Mouse (Mus musculus) myocyte (in vitro differentiated cells): ENCODE measurements around the gene Rap1b. TPM values are rescaled to one million over a fixed set of nuclear protein-coding genes. Genes with fewer than 3 reads are reported as not detected.

Source experiments
- H3K27me3 ChIP-seq: one replicate; pipeline ENCODE4 v1.6.1; 2011; ENCODE audit not compliant: control insufficient read depth, insufficient read depth, insufficient read length
- H3K36me3 ChIP-seq: one replicate; pipeline ENCODE4 v1.6.1; 2011; ENCODE audit not compliant: control insufficient read depth, insufficient read depth
- H3K4me2 ChIP-seq: one replicate; pipeline ENCODE4 v1.6.1; 2011; ENCODE audit warnings: low read depth, control low read depth
- H3K4me3 ChIP-seq: one replicate; pipeline ENCODE4 v1.5.1; 2011; ENCODE audit warnings: mild to moderate bottlenecking, control low read depth, moderate library complexity
- H3K79me2 ChIP-seq: one replicate; pipeline ENCODE4 v1.6.1; 2011; ENCODE audit not compliant: control insufficient read depth, insufficient read depth
- H3ac ChIP-seq: one replicate; pipeline ENCODE4 v1.6.1; 2011; ENCODE audit not compliant: control insufficient read depth, insufficient read length
- CEBPB ChIP-seq: IDR thresholded peaks from 2 replicates; pipeline ENCODE4 v1.6.1; 2011; ENCODE audit warnings: mild to moderate bottlenecking, moderate library complexity; ENCODE audit not compliant: poor library complexity, insufficient read depth, severe bottlenecking
- E2F4 ChIP-seq: IDR thresholded peaks from one replicate; pipeline ENCODE4 v1.6.1; 2011; ENCODE audit warnings: mild to moderate bottlenecking, control low read depth, moderate library complexity; ENCODE audit not compliant: insufficient read depth
- MAX ChIP-seq: IDR thresholded peaks from one replicate; pipeline ENCODE4 v1.6.1; 2011; ENCODE audit warnings: low read depth, mild to moderate bottlenecking, control low read depth
- MYOD1 ChIP-seq, 3 experiments: IDR thresholded peaks; one replicate each; pipeline ENCODE4 v1.6.1; 2011; ENCODE audit warnings: control low read depth in 2 of 3, low read depth in 2 of 3, mild to moderate bottlenecking in 2 of 3, moderate library complexity in 1 of 3; ENCODE audit not compliant: insufficient read length in 2 of 3, control insufficient read depth in 1 of 3
- MYOG ChIP-seq, 3 experiments: IDR thresholded peaks; one replicate each; pipeline ENCODE4 v1.6.1; 2011; ENCODE audit warnings: control low read depth in 2 of 3, low read depth in 2 of 3, mild to moderate bottlenecking in 2 of 3; ENCODE audit not compliant: insufficient read length in 2 of 3, control insufficient read depth in 1 of 3, insufficient read depth in 1 of 3
- POLR2A ChIP-seq: IDR thresholded peaks from one replicate; pipeline ENCODE4 v1.6.1; 2011; ENCODE audit warnings: low read depth, mild to moderate bottlenecking, control low read depth, moderate library complexity; ENCODE audit not compliant: insufficient read length
- POLR2AphosphoS2 ChIP-seq: IDR thresholded peaks from one replicate; pipeline ENCODE4 v1.6.1; 2011; ENCODE audit warnings: low read depth, control low read depth; ENCODE audit not compliant: insufficient read length
- REST ChIP-seq: IDR thresholded peaks from one replicate; pipeline ENCODE4 v1.6.1; 2011; ENCODE audit warnings: mild to moderate bottlenecking, control low read depth, moderate library complexity; ENCODE audit not compliant: insufficient read depth, insufficient read length
- SRF ChIP-seq: IDR thresholded peaks from one replicate; pipeline ENCODE4 v1.6.1; 2011; ENCODE audit warnings: low read depth; ENCODE audit not compliant: control insufficient read depth, insufficient read length
- TCF12 ChIP-seq: IDR thresholded peaks from one replicate; pipeline ENCODE4 v1.6.1; 2011; ENCODE audit warnings: mild to moderate bottlenecking, control low read depth; ENCODE audit not compliant: poor library complexity, insufficient read depth, severe bottlenecking
- TCF3 ChIP-seq: IDR thresholded peaks from one replicate; pipeline ENCODE4 v1.6.1; 2011; ENCODE audit warnings: low read depth, control low read depth; ENCODE audit not compliant: insufficient read length
- USF1 ChIP-seq: IDR thresholded peaks from one replicate; pipeline ENCODE4 v1.6.1; 2011; ENCODE audit warnings: low read depth, mild to moderate bottlenecking, control low read depth, moderate library complexity
- polyA plus RNA-seq: library from polyadenylated mRNA; unstranded; fragments of >200 nt; fragmentation: generic; extraction: Trizol; gene quantifications from one replicate; pipeline ENCODE4 v1.2.1, GENCODE M21; 2012; ENCODE audit warnings: missing spikeins

Gene Rap1b
- polyA plus RNA-seq, 1 experiment, result 62.3 TPM

DNA sequence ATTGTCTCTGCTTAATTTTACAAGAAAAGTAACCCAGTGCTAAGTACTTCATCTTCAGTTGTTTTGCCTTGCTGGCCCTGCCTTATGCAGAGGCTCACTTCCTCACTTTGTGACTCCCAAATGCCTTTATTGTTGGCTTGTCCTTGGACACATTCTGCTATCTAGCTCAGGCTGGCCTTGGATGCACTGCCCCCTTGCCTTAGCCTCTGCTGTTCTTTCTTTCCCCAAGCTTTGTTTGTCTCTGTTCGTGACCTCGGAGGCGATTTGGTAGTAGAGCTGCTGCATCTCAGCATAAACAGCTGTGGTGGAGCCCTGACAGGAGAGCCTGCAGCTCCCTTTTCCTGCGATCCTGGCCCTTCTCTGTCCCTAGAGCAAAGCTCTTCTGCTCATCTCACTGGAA is 50.6 kb downstream of the Rap1b start:
- Histone ChIP-seq H3K27me3 (no peaks in the 10 kb centered on the region), H3K4me3 (no peak overlapping the region), H3K4me2 (no peak overlapping the region), H3ac (no peak overlapping the region), H3K36me3 (no peaks in the 10 kb centered on the region), H3K79me2 (peaks cover 18% of the 10 kb centered on the region)
- TF ChIP-seq REST (no peak), SRF (no peak), MYOG (IDR thresholded peaks at IDR 0.05; ENCODE audit: control insufficient read depth in 1 of 3, insufficient read depth in 1 of 3, insufficient read length in 2 of 3, low read depth in 2 of 3) (no peak), POLR2AphosphoS2 (no peak), TCF3 (no peak), E2F4 (no peak), CEBPB (no peak), TCF12 (no peak), USF1 (no peak), POLR2A (no peak), MYOD1 (IDR thresholded peaks at IDR 0.05; ENCODE audit: control insufficient read depth in 1 of 3, insufficient read length in 2 of 3, low read depth in 2 of 3) (no peak), MAX (no peak)

DNA sequence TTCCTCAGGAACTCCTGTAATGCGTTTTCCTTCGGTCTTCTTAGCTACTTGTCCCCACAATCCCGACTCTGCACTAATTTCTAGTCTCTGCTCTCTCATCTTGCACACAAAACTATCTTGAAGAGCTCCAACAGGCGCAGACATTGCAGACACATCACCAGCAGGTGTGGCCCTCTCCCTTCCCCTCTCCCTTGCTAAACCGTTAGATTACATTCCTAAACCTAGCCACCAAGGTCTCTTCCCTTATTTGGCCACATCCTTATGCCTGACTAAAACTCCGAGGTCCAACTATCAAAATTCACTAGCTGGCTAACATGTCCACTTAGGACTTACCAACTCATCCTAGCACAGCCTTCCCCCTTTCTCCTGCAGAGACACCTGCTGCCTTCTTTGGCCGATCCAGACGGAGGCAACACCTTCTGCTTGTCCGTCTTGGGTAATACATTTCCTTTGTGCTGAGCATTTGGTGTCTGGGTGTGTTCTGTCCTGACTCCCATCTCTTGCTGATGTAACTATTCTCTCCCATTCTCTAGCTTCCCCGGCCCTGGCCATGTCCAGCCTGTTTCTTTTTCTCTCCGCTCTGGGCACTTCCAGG is 52.3 kb downstream of the Rap1b start:
- Histone ChIP-seq H3K27me3 (no peaks in the 10 kb centered on the region), H3ac (no peak overlapping the region), H3K36me3 (no peaks in the 10 kb centered on the region), H3K4me3 (peak overlapping the region; percentile 62), H3K4me2 (peak overlapping the region; percentile 96), H3K79me2 (peaks cover 30% of the 10 kb centered on the region)
- TF ChIP-seq SRF, result peak; percentile 58
- no peak for TF ChIP-seq POLR2AphosphoS2

DNA sequence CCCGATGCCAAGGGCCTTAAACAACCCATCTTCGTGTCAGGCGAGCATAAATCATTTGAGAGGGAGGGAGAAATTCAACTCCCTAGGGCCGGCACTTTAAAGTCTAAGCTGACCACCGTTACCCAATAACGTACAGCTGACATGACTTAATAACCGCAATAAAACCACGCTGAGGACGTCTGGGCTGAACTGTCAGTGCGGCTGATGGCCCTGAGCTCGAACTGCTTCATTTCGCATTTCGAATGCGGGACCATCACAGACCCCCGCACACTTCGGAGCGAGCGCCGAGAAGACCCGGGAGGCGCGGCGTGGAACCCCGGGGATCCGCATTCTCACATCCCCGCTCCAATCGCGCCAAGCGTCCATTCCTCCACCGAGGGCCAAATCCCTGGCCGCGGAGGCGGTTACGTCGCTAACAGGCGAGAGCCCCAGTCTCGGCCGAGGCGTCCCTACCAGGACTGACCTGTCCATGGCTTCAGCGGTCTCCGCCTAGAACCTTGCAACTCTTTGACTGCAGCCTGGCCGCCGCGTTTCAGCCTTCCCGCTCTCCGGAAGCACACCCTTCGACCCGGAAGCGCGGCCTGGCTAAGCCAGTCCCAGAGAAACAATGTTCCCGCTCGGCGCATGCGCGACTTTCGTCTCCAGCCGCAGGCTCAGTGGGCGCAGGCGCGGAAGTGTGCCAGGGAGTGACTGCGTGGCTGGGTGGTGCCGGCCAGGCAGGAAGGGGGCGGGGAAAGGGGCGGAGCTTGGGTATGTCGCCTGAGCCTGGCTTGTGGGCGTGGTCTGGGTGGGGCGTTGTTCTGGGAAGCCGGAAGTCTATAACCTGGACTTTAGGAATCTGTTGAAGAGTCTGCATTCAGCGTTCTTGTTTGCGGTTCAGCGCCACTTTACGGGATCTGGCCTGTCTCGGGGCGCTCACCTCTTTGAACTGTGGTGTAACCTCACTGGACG is 53.4 kb downstream of the Rap1b start, which contains the start of gene Nup107:
Gene Nup107 (minus strand): TSS at position 565 of the 951 bp plus-strand sequence.
- Histone ChIP-seq H3K79me2 (peaks cover 30% of the 10 kb centered on the region), H3K4me3 (peak within 1 kb of the TSS; percentile 62), H3K27me3 (no peaks in the 10 kb centered on the region), H3K4me2 (peak within 1 kb of the TSS; percentile 96), H3K36me3 (no peaks in the 10 kb centered on the region), H3ac (peak within 1 kb of the TSS; percentile 19)
- TF ChIP-seq E2F4, result peak; percentile 95
- no peak for TF ChIP-seq TCF12
- TF ChIP-seq SRF, result peak; percentile 55
- peak; percentile 66 for TF ChIP-seq POLR2A
- no peak for TF ChIP-seq TCF3
- TF ChIP-seq POLR2AphosphoS2, result peak; percentile 61

DNA sequence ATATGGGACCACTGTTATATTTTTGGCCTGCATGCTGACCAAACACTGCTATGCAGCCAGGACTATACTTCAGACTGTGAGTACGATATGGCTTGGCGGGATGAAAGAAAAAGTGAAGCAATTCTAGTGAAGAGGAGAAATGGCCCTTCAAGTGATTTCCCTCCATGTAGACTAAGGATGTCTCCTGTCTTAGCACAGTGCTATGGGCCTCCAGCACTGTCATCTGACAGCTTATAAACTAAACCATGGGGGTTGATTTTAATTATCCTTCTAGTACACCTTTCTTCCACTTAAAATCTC is 54.7 kb downstream of the Rap1b start:
- no peak for TF ChIP-seq TCF3
- no peak for TF ChIP-seq CEBPB
- no peak for TF ChIP-seq E2F4
- no peak for TF ChIP-seq POLR2A
- no peaks in the 10 kb centered on the region for H3K27me3 ChIP-seq
- H3K36me3 ChIP-seq, result peaks cover 3% of the 10 kb centered on the region
- H3ac ChIP-seq, result no peak overlapping the region
- peak overlapping the region; percentile 62 for H3K4me3 ChIP-seq
- H3K4me2 ChIP-seq, result peak overlapping the region; percentile 82
- H3K79me2 ChIP-seq, result peaks cover 30% of the 10 kb centered on the region

DNA sequence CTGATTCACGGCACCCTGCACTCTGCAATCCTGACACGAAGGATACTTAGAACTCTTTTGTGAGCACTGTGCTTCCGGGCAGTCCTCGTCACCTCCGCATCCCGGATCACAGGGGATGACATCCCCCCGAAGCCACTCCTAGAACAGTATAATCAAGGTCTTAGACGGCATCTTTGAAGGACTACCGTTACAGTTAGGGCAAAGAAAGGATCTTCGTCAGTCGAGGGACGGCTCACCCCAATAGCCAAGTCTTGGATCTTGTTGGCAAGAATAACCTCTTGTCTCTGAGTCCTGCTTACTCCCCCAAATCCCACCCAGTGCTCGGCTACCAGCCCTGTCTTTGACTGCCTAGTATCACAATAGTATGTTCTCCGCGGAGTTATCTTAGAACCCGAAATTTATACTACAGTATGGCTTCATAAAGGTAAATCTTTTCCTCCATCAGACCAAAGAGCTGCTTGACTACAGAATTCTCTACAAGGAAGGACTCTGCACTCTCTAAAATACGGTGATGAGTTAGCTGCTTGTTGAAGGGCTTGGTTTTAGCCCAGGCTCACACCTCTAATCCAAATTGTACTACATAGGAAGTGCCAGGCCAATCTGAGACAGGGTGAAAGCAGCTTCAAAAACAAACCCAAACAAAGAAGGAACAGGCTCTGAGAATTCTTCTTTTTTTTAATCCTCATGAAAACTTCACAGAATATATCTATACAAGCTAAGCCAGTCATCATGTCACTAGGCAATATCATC is 55.2 kb downstream of the Rap1b start:
- Histone ChIP-seq H3K4me3 (no peak overlapping the region), H3K79me2 (peaks cover 30% of the 10 kb centered on the region), H3ac (no peak overlapping the region), H3K4me2 (peak overlapping the region; percentile 82), H3K27me3 (no peaks in the 10 kb centered on the region), H3K36me3 (peaks cover 4% of the 10 kb centered on the region)
- TF ChIP-seq MYOD1 (IDR thresholded peaks at IDR 0.05; ENCODE audit: control insufficient read depth in 1 of 3, insufficient read length in 2 of 3, low read depth in 2 of 3) (no peak), TCF12 (no peak), POLR2A (no peak), MAX (no peak), SRF (no peak), REST (no peak), E2F4 (no peak)
